Mouse (Mus musculus) bone marrow, adult 2 months (tissue): ENCODE data around the gene Klrg1. TPM values are rescaled to one million over a fixed set of nuclear protein-coding genes. Genes with fewer than 3 reads are reported as not detected.

ENCODE experiments used
- H3K27ac ChIP-seq: fragments of 200-500 bp; 2 replicates; pipeline ENCODE4 v1.5.1; 2012; ENCODE audit warnings: low read depth, mild to moderate bottlenecking, control low read depth, inconsistent platforms, low read length; ENCODE audit not compliant: control insufficient read depth, poor library complexity, insufficient read depth
- H3K4me1 ChIP-seq: fragments of 200-500 bp; 2 replicates; pipeline ENCODE4 v1.6.1; 2011; ENCODE audit warnings: low read length; ENCODE audit not compliant: control insufficient read depth, insufficient read depth
- H3K4me3 ChIP-seq: fragments of 200-500 bp; replicated peaks from 2 replicates; pipeline ENCODE3; 2011; ENCODE audit warnings: mild to moderate bottlenecking, low read depth, low read length, control low read depth; ENCODE audit not compliant: control insufficient read depth
- CTCF ChIP-seq: fragments of 200-500 bp; IDR thresholded peaks from 2 replicates; pipeline ENCODE4 v1.5.1; 2011; ENCODE audit warnings: low read length, control low read depth; ENCODE audit not compliant: control insufficient read depth, insufficient read depth
- POLR2A ChIP-seq: fragments of 200-500 bp; IDR thresholded peaks from 2 replicates; pipeline ENCODE4 v1.6.1; 2011; ENCODE audit warnings: low read depth, mild to moderate bottlenecking, control low read depth, low read length, borderline replicate concordance; ENCODE audit not compliant: control insufficient read depth
- WGBS: fragments of 180-500 bp; shearing (Covaris S2); methylation state at CpG from one replicate; pipeline ENCODE4 v1.1.7; 2018; 5-methylcytosine and 5-hydroxymethylcytosine counted together
- polyA plus RNA-seq: library from polyadenylated mRNA; stranded (reverse); fragments of >200 nt; gene quantifications from 2 replicates; pipeline ENCODE4 v1.2.4, GENCODE M21; 2011; ENCODE audit warnings: low replicate concordance; ENCODE audit not compliant: missing spikeins, insufficient read depth, insufficient read length

The Klrg1 gene
- polyA plus RNA-seq: not detected in 2 replicates

DNA sequence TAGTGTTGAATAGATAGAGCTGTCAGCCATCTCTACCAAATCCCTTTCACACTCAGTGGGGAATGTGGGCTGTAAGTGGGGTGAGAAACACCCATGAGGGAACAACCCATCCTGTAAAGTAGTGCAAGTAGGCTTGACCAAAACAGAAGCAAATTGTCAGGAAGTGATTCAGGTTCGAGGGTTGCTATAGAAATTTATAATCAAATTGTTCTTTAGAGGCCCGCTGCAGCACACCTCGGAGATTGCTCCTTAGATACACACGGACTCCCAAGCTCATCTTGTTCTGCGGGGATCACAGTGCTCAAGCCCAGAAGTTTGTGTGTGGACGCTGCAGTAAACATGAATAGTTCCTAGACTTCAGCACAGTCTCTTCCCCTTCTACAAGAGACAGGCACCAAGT is at the start of gene Klrg1:
Klrg1 (minus strand) TSS at position 101 of the 400 bp plus-strand sequence.
- Histone ChIP-seq H3K27ac (no peak within 1 kb of the TSS), H3K4me1 (no peaks in the 10 kb centered on the region), H3K4me3 (no peak within 1 kb of the TSS)
- TF ChIP-seq CTCF (no peak), POLR2A (no peak)
- WGBS: 76% methylated on average over 6 of the region's 6 CpGs

DNA sequence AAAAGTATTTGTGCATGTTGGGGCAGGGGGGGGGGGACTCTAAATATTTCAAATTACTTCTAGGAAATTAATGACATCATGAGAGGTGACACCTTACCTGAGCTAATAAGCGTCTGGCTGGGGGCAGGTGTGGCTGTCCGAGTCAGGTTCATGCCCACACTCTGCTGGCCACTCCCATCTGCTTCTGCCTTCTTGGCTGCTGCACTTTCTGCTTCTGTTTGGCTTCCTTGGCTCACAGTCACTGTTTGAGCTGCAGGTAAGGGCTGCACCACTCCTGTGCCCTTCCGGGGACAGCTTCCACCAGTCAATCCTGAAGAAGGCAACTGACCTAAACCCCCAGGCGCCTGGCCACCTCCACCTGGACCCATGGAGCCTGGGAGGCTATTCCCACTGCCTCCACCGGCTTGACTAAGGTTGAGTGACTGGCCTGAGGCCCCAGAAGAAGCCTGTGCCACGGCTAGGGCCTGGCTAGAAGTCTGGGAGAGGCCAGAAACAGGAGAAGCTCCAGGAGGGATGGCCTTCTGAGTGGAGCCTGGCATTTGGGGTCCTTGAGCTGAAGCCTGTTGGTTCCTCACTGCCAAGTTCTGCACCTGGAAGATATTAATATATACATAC is 42.8 kb upstream of the Klrg1 start:
- 80% methylated on average over 6 of the region's 6 CpGs for WGBS
- no peak overlapping the region for H3K4me3 ChIP-seq
- H3K4me1 ChIP-seq: no peaks in the 10 kb centered on the region
- TF ChIP-seq POLR2A (no peak), CTCF (no peak)
- no peak overlapping the region for H3K27ac ChIP-seq

DNA sequence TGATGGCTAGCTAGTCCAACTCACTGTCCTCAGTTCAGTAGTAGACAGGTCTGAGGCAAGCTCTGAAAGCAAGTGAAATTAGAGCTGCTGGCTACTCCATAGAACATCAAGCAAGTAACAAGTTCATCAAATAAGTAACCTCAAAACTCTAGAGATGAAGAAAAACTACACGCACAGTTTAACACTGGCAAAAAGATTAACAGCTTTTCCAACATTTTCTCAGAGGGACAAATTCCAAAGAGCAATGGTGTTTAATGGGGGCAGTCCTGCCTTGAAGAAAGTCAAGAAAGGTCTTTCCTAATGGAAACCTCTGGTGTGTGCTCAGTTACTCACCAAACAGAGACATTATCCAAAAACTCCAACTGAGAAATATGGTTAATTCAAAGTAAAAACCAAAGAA is 36.0 kb upstream of the Klrg1 start:
- WGBS: 90% methylated on average over 1 of the region's 1 CpGs

DNA sequence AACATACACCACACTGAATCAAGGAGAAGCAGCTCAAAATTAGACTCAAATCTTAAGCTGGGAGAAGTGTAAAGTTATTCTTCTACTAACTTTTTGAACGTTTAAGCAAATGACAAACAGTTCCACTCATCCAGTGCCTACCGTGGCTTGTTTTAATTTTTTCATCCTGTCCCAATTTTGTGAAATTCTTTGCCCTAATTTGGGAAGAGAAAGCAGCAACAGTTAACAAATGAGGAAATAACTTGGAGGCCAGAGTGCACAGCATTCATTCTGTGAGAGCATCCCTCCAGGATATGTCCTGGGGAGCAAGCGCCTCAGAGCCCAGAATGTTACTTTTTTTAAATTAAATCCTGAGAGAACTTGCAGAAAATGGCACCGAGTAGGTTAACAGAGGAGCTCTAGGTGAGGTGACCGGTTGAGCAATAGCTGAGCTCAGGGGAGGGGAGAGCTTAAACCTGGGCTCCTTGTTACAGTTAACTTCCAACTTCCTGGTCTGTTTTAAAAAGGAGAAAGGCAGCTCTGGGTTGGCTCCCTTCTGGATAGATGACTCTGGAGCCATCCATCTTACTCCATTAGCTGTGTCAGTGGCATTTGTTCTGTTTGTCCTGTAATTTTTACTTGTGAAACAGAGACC is 27.6 kb upstream of the Klrg1 start:
- H3K4me1 ChIP-seq: no peaks in the 10 kb centered on the region
- TF ChIP-seq CTCF (no peak), POLR2A (no peak)
- WGBS: 14% methylated on average over 5 of the region's 5 CpGs
- H3K4me3 ChIP-seq: peak overlapping the region; percentile 30
- H3K27ac ChIP-seq: no peak overlapping the region

More for the DNA sequence above, 36.0 kb upstream of the Klrg1 start:
- H3K4me1 ChIP-seq: no peaks in the 10 kb centered on the region
- H3K4me3 ChIP-seq: no peak overlapping the region
- H3K27ac ChIP-seq: no peak overlapping the region
- no peak for TF ChIP-seq CTCF
- TF ChIP-seq POLR2A: no peak

DNA sequence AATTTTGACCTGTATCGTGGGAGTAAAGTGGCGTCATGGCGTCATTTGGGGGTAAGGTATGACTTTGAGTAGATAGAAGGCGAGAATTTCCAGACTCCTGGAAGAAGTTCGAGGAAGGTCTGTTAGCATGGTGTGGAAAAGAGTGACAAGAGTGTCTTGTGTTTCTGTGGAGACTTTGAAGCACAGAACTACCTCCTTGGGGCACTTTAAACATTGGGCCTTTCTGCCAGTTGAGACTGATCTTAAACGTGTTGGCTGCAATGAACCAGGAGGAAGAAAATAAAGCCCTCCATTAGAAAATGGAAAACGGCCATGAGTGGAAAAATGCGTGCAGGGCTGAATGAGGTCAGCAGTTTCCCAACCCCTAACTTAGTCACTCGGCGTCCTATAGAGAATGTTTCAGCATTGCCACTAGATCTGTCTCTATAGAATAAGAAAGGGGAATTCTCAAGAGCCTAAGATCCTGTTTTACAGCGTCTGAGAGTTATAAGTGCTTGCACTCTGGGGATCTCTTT is 26.8 kb upstream of the Klrg1 start:
- no peak for TF ChIP-seq CTCF
- TF ChIP-seq POLR2A: no peak
- H3K4me1 ChIP-seq: no peaks in the 10 kb centered on the region
- no peak overlapping the region; the same call in 1 of the 2 replicates for H3K27ac ChIP-seq
- under 1% methylated on average over 11 of the region's 11 CpGs for WGBS
- peak overlapping the region; percentile 76 for H3K4me3 ChIP-seq

DNA sequence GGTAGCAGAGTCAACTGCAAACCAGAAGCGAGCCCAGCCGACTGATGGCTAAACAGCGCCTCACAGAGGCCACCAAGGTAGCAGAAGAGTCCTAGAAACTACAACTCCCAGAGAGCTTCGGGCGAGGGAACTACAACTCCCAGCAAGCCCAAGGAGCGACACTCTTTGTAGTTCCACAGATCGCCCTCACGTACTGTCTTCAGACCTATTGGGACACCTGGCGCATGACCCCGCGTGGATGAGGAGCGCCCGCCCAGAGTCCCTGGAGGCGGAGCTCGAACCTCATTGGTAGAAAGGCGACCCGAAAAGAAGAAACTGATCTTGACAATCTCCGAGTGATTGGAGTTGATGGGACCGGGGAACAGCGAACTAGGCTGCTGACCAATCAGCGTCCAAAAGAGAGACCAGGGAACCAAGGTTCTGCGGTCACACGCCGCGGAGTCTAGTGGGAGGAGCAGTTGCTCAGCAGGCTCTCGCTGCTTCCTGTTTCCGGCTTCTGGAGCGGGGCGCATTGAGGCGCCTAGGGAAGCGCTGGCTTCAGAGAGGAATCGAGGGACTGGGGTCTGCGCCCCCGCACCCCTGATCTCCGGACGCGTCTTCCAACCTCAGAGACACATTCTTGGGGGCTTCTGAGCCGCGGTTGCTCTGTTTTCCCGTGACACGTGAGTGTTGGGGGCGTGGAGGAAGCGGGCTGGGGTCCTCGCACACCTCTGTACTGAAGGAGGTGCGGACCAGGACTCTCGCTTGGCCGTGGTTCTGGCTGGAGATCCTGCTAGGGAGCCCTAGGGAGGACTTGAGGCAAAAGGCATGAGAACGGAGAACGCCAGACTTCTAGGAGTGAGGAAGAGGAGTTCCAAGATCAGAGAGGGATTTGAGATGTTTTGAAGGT is 26.1 kb upstream of the Klrg1 start, which contains the start of gene M6pr:
M6pr (plus strand) TSS at position 216 of the 889 bp plus-strand sequence.
- no peaks in the 10 kb centered on the region for H3K4me1 ChIP-seq
- peak within 1 kb of the TSS; percentile 75 for H3K27ac ChIP-seq
- under 1% methylated on average over 49 of the region's 49 CpGs for WGBS
- H3K4me3 ChIP-seq: peak within 1 kb of the TSS; percentile 76
- TF ChIP-seq POLR2A (peak; percentile 63; the same call in 1 of the 2 replicates), CTCF (peak; percentile 87)

DNA sequence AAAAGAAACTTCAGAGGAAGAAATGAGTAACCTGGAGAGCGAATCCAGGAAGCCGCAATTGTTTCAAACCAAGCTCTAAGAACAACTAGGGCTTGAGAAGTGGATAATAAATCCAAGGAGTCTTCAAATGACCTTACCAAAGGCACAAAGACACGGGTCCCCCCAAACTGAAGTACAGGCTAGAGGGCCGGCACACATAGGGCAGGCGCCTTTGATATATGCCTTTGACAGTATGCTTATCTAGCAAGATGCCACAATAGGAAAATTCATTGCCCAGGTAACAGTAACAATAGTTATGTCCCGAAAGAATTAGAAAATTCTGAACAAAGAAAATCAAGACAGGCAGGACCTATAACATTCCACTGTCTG is 25.4 kb upstream of the Klrg1 start:
- H3K4me3 ChIP-seq: no peak overlapping the region
- H3K27ac ChIP-seq: no peak overlapping the region
- TF ChIP-seq CTCF (no peak), POLR2A (no peak)
- WGBS: 75% methylated on average over 6 of the region's 6 CpGs
- H3K4me1 ChIP-seq: no peaks in the 10 kb centered on the region

DNA sequence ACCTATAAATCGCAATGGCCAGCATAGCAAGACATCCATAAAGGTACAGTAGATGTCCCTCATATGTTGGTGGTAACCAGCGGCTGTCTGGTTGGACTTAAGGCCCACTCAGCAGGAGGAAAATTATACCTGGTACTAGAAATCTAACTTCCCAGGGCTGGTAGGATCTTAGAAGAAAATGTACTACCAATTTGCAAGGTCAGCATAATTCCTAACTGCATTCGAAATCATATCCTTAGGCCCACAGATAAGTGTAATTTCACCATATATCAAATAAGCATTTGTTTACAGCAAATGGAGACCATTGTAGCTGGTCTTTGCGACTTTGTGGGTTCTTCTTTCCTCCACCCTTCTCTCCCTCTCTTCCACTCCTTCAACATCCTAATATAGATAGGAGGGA is 24.0 kb upstream of the Klrg1 start:
- TF ChIP-seq CTCF (no peak), POLR2A (no peak)
- Histone ChIP-seq H3K27ac (no peak overlapping the region), H3K4me1 (no peaks in the 10 kb centered on the region), H3K4me3 (no peak overlapping the region)
- WGBS: 86% methylated on average over 4 of the region's 4 CpGs
